Mouse (Mus musculus): ENCODE results near the gene Meis3. TPM values are rescaled to one million over a fixed set of nuclear protein-coding genes. Genes with fewer than 3 reads are reported as not detected.
A peak's percentile ranks its signal among the peaks of the same experiment; 100 is the strongest.

Gene Meis3
- polyA plus RNA-seq, 1 experiment from 2014 or later: 160 TPM

DNA sequence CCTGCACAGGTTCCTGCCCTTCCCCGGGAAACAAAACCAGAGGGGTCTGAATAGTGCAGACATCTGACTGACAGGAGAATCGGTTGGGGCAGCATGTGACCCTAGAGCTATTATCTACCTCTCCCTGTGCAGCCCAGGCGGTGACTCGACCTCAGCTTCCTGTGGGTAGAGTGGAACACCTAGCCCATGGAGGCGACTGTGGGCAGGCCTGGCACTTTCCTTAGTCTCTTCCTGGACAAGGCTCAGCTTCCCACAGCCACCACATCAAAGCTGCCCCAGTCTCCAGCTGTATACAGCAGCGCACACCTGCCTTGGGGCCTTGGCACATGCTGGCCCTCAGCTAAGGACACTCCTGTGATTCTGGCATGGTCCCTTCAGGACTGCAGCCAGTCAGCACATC is 26.2 kb downstream of the Meis3 start:
- 92% methylated on average over 6 of the region's 6 CpGs for WGBS
- no peak overlapping the region for H3K4me2 ChIP-seq (replicated peaks)
- no peaks in the 10 kb centered on the region for H3K9me3 ChIP-seq
- no peak overlapping the region for H3K4me3 ChIP-seq (replicated peaks)
- ATAC-seq: no peak
- no peaks in the 10 kb centered on the region for H3K27me3 ChIP-seq
- H3K4me1 ChIP-seq (replicated peaks): no peaks in the 10 kb centered on the region
- no peak overlapping the region for H3K9ac ChIP-seq (replicated peaks)
- H3K27ac ChIP-seq: no peak overlapping the region
- H3K36me3 ChIP-seq: peaks cover 99% of the 10 kb centered on the region

- H3K4me3 ChIP-seq (replicated peaks): no peak overlapping the region
- WGBS: 87% methylated on average over 15 of the region's 15 CpGs
- no peaks in the 10 kb centered on the region for H3K27me3 ChIP-seq
- no peaks in the 10 kb centered on the region for H3K4me1 ChIP-seq (replicated peaks)
- no peak for ATAC-seq
- H3K36me3 ChIP-seq: peaks cover 98% of the 10 kb centered on the region
- no peak overlapping the region for H3K27ac ChIP-seq
- H3K9ac ChIP-seq (replicated peaks): no peak overlapping the region
- no peak overlapping the region for H3K4me2 ChIP-seq (replicated peaks)
- H3K9me3 ChIP-seq: no peaks in the 10 kb centered on the region
These were observed 28.0 kb downstream of the Meis3 start for GRCm38 (mm10) chr7:16202756-16203504.

- 95% methylated on average over 13 of the region's 13 CpGs for WGBS
- Histone ChIP-seq H3K9ac (replicated peaks) (no peak overlapping the region), H3K36me3 (peaks cover 95% of the 10 kb centered on the region), H3K9me3 (no peaks in the 10 kb centered on the region), H3K4me1 (replicated peaks) (no peaks in the 10 kb centered on the region), H3K27me3 (no peaks in the 10 kb centered on the region), H3K4me2 (replicated peaks) (no peak overlapping the region), H3K27ac (no peak overlapping the region), H3K4me3 (replicated peaks) (no peak overlapping the region)
- ATAC-seq: no peak
These were observed 28.6 kb downstream of the Meis3 start for GRCm38 (mm10) chr7:16203505-16203903.

- Histone ChIP-seq H3K27ac (no peak overlapping the region), H3K4me2 (replicated peaks) (no peak overlapping the region), H3K4me3 (replicated peaks) (no peak overlapping the region), H3K9ac (replicated peaks) (no peak overlapping the region), H3K27me3 (no peaks in the 10 kb centered on the region), H3K9me3 (no peaks in the 10 kb centered on the region), H3K36me3 (peaks cover 95% of the 10 kb centered on the region), H3K4me1 (replicated peaks) (no peaks in the 10 kb centered on the region)
- 81% methylated on average over 9 of the region's 9 CpGs for WGBS
- ATAC-seq: no peak
These were observed 29.9 kb downstream of the Meis3 start for GRCm38 (mm10) chr7:16204791-16205190.

GRCm38 (mm10) chr7:16207076-16207475 is 32.2 kb downstream of the Meis3 start:
- no peak overlapping the region for H3K4me3 ChIP-seq (replicated peaks)
- H3K4me1 ChIP-seq (replicated peaks): no peaks in the 10 kb centered on the region
- H3K4me2 ChIP-seq (replicated peaks): no peak overlapping the region
- H3K36me3 ChIP-seq: peaks cover 96% of the 10 kb centered on the region
- H3K9me3 ChIP-seq: no peaks in the 10 kb centered on the region
- no peaks in the 10 kb centered on the region for H3K27me3 ChIP-seq
- ATAC-seq: no peak
- H3K9ac ChIP-seq (replicated peaks): no peak overlapping the region
- no peak overlapping the region for H3K27ac ChIP-seq
- 86% methylated on average over 7 of the region's 7 CpGs for WGBS

DNA sequence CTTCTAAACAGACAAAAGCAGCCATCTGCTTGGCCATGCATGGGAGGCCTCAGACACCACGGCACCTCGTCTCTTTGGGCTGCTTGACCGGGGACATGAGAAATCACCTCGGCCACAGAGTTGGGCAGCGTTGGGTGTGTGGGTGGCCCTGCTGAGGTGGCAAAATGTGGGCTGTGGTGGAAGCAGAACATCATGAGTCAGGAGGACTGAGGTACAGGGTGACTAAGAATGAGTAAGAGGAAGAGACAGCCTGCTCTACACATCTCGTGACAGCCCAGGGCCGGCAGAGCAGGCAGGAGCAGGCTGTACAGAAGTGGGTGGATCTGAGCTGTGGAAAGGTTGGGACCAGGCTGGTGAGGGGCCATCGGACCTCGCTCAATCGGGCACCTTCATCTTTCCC is 32.6 kb downstream of the Meis3 start:
- WGBS: 90% methylated on average over 10 of the region's 10 CpGs
- Histone ChIP-seq H3K36me3 (peaks cover 96% of the 10 kb centered on the region), H3K27ac (no peak overlapping the region), H3K4me2 (replicated peaks) (no peak overlapping the region), H3K9me3 (no peaks in the 10 kb centered on the region), H3K4me1 (replicated peaks) (no peaks in the 10 kb centered on the region), H3K27me3 (no peaks in the 10 kb centered on the region), H3K9ac (replicated peaks) (no peak overlapping the region), H3K4me3 (replicated peaks) (no peak overlapping the region)
- ATAC-seq: no peak

GRCm38 (mm10) chr7:16208781-16209665 is 34.1 kb downstream of the Meis3 start:
- no peak overlapping the region for H3K9ac ChIP-seq (replicated peaks)
- no peak overlapping the region for H3K4me2 ChIP-seq (replicated peaks)
- no peak overlapping the region for H3K27ac ChIP-seq
- no peak for ATAC-seq
- 93% methylated on average over 21 of the region's 21 CpGs for WGBS
- H3K4me3 ChIP-seq (replicated peaks): no peak overlapping the region
- H3K9me3 ChIP-seq: no peaks in the 10 kb centered on the region
- no peaks in the 10 kb centered on the region for H3K4me1 ChIP-seq (replicated peaks)
- H3K36me3 ChIP-seq: peaks cover 96% of the 10 kb centered on the region
- no peaks in the 10 kb centered on the region for H3K27me3 ChIP-seq

GRCm38 (mm10) chr7:16210862-16211365 is 36.0 kb downstream of the Meis3 start:
- H3K36me3 ChIP-seq: peaks cover 96% of the 10 kb centered on the region
- H3K27me3 ChIP-seq: no peaks in the 10 kb centered on the region
- H3K9me3 ChIP-seq: no peaks in the 10 kb centered on the region
- H3K4me3 ChIP-seq (replicated peaks): no peak overlapping the region
- WGBS: 77% methylated on average over 12 of the region's 12 CpGs
- no peak overlapping the region for H3K9ac ChIP-seq (replicated peaks)
- H3K27ac ChIP-seq: no peak overlapping the region
- H3K4me2 ChIP-seq (replicated peaks): no peak overlapping the region
- H3K4me1 ChIP-seq (replicated peaks): no peaks in the 10 kb centered on the region
- ATAC-seq: no peak

DNA sequence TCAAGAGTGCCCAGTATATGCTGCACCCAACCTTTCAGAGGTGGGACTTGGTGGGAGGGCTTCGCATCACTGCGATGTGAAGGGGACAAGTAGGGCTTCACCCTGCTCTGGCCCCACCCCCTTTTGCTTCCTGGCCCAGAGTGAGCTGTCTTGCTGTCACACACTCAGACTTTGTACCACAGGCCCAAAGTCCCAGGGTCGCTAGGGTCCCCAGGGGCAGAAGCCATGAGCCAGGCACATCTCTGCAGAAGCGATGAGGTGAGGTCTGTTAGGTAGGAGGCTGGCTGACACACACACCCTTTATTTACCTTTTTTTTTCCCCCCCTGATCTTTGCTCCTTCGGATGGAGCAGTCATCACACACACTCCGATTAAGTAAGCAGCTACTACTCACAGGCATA is 38.3 kb downstream of the Meis3 start:
- Histone ChIP-seq H3K4me3 (replicated peaks) (no peak overlapping the region), H3K36me3 (peaks cover 100% of the 10 kb centered on the region), H3K4me1 (replicated peaks) (0 out of 2 replicates have a peak, but pooled peaks cover 3% of the 10 kb centered on the region), H3K4me2 (replicated peaks) (no peak overlapping the region), H3K9me3 (no peaks in the 10 kb centered on the region), H3K9ac (replicated peaks) (no peak overlapping the region), H3K27me3 (no peaks in the 10 kb centered on the region), H3K27ac (no peak overlapping the region)
- WGBS: 94% methylated on average over 6 of the region's 6 CpGs
- no peak for ATAC-seq

DNA sequence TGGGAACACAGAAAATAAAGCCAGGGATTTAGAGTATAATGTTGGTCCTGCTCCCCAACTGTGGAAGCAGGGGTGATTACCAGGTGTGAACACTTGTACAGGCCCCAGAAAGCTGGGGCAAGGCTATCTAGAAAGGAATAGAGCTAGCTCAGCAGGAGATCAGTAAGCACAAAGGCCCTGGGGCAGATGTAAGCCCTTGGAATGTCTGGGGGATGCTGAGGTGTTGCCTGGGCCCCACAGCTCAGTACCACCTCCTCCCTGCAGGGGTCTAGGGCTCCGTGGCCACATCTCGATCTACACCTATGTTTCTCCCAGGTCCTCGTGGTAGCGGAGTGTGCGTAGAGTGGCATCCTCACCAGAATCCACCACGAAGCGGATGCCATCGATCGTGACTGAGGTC is 39.1 kb downstream of the Meis3 start:
- H3K9me3 ChIP-seq: no peaks in the 10 kb centered on the region
- H3K9ac ChIP-seq (replicated peaks): no peak overlapping the region; the same call in 1 of the 2 replicates
- WGBS: 91% methylated on average over 9 of the region's 9 CpGs
- H3K4me3 ChIP-seq (replicated peaks): no peak overlapping the region
- H3K27me3 ChIP-seq: no peaks in the 10 kb centered on the region
- H3K4me1 ChIP-seq (replicated peaks): 0 out of 2 replicates have a peak, but pooled peaks cover 3% of the 10 kb centered on the region
- no peak for ATAC-seq
- no peak overlapping the region for H3K27ac ChIP-seq
- no peak overlapping the region for H3K4me2 ChIP-seq (replicated peaks)
- peaks cover 99% of the 10 kb centered on the region for H3K36me3 ChIP-seq

GRCm38 (mm10) chr7:16221582-16222272 is 46.8 kb downstream of the Meis3 start, which contains the start of gene Dhx34:
Gene Dhx34 (minus strand): TSS chr7:16222037.
- peaks cover 22% of the 10 kb centered on the region for H3K36me3 ChIP-seq
- H3K9ac ChIP-seq (replicated peaks): peak within 1 kb of the TSS; percentile 78
- H3K9me3 ChIP-seq: no peaks in the 10 kb centered on the region
- peaks cover 16% of the 10 kb centered on the region for H3K4me1 ChIP-seq (replicated peaks)
- ATAC-seq: peak; percentile 96
- 1% methylated on average over 34 of the region's 34 CpGs for WGBS
- H3K27ac ChIP-seq: peak within 1 kb of the TSS; percentile 61
- H3K4me2 ChIP-seq (replicated peaks): peak within 1 kb of the TSS; percentile 69
- no peaks in the 10 kb centered on the region for H3K27me3 ChIP-seq
- H3K4me3 ChIP-seq (replicated peaks): peak within 1 kb of the TSS; percentile 65

Measured in midbrain, embryonic 13.5 days (tissue).